17 mouse cellular contexts compared by ENCODE assay signal in the genomic region with DNA sequence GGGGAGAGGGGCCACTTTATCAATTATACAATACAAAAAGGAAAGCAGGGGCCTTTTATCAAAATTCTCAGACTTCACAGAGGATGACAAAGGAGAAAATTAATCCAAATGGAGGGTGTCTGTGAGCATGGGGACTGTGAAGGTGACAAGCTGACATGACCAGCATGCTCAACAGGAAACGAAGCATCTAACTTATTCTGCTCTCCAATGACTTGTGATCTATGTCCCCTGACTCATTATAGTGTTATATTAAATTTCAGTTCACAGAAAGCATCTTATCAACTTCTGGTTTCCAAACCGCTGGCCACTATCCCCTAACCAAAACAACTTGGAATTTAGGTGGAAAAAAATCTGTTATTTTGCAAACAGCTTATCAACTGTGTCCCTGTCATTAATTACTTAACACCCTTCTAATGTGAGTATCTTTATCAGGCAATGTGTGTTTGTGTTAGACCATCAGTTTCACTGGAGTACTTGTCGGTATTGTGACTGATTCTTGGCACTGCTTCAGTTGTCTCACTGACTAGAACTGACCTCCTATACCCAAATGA. TPM values are rescaled to one million over a fixed set of nuclear protein-coding genes. Genes with fewer than 3 reads are reported as not detected.
A peak's percentile ranks its signal among the peaks of the same experiment; 100 is the strongest.
DNase-seq lines count a peak whose midpoint lies in the region; ATAC-seq and TF ChIP-seq lines count a peak whose summit lies in the region.
"Had no signal": no experiment of that assay in that cellular context is flagged by ENCODE, and none has a peak within 500 bp of the region (broad histone marks: within the 10 kb centered on the region; RNA-seq: fewer than 3 reads in every experiment).

No protein-coding gene starts in this region.

- peaks cover 3% of the 10 kb centered on the region for H3K36me3 ChIP-seq in hindbrain, embryonic 13.5 days
- H3K36me3 ChIP-seq in hindbrain, embryonic 11.5 days (ENCODE audit: control insufficient read depth, insufficient read depth, low read length): no peaks in the 10 kb centered on the region
- 0 out of 2 replicates have a peak, but pooled peaks cover 2% of the 10 kb centered on the region for H3K36me3 ChIP-seq in liver, postnatal 0 days (replicated peaks; ENCODE audit: insufficient read depth, low read length)
- peaks cover 4% of the 10 kb centered on the region; the same call in 1 of the 2 replicates for H3K36me3 ChIP-seq in forebrain, embryonic 13.5 days (ENCODE audit: poor library complexity, severe bottlenecking)
- H3K36me3 ChIP-seq: embryonic facial prominence, embryonic 13.5 days; neural tube, embryonic 12.5 days had no signal

- H3K9me3 ChIP-seq in hindbrain, embryonic 13.5 days: no peaks in the 10 kb centered on the region
- H3K9me3 ChIP-seq in hindbrain, embryonic 11.5 days (ENCODE audit: control insufficient read depth, low read length): no peaks in the 10 kb centered on the region
- H3K9me3 ChIP-seq in liver, postnatal 0 days (ENCODE audit: low read length): no peaks in the 10 kb centered on the region
- H3K9me3 ChIP-seq in forebrain, embryonic 13.5 days (replicated peaks): no peaks in the 10 kb centered on the region
- H3K9me3 ChIP-seq: embryonic facial prominence, embryonic 13.5 days; neural tube, embryonic 12.5 days had no signal

- no peak for ATAC-seq in hindbrain, embryonic 13.5 days (ENCODE audit: low FRiP score)
- ATAC-seq in hindbrain, embryonic 11.5 days (ENCODE audit: low FRiP score): no peak
- ATAC-seq in CD4-positive, CD25-positive, alpha-beta regulatory T cell, adult 4 months: peak; percentile 28
- peak; percentile 50 for ATAC-seq in liver, postnatal 0 days
- ATAC-seq in forebrain, embryonic 13.5 days: no peak

- no peak overlapping the region for H3K4me2 ChIP-seq in hindbrain, embryonic 13.5 days
- no peak overlapping the region for H3K4me2 ChIP-seq in hindbrain, embryonic 11.5 days (replicated peaks; ENCODE audit: low read depth, low read length)
- 0 out of 2 replicates have a peak overlapping the region, but pooled peaks have one; percentile 28 for H3K4me2 ChIP-seq in liver, postnatal 0 days (ENCODE audit: low read depth, low read length)
- no peak overlapping the region for H3K4me2 ChIP-seq in forebrain, embryonic 13.5 days
- H3K4me2 ChIP-seq: embryonic facial prominence, embryonic 13.5 days; heart, embryonic 11.5 days; neural tube, embryonic 12.5 days had no signal

- 0 out of 2 replicates have a peak overlapping the region, but pooled peaks have one; percentile 13 for H3K27ac ChIP-seq in hindbrain, embryonic 13.5 days
- no peak overlapping the region for H3K27ac ChIP-seq in hindbrain, embryonic 11.5 days (ENCODE audit: low read depth, low read length)
- H3K27ac ChIP-seq in embryonic fibroblast, embryonic 13.5 days (ENCODE audit: insufficient read depth, low read length): peak overlapping the region; percentile 37; the same call in 1 of the 2 replicates
- H3K27ac ChIP-seq in liver, postnatal 0 days (ENCODE audit: low read depth): peak overlapping the region; percentile 81
- no peak overlapping the region for H3K27ac ChIP-seq in forebrain, embryonic 13.5 days
- H3K27ac ChIP-seq: embryonic facial prominence, embryonic 13.5 days; gastrocnemius, adult 2 months; neural tube, embryonic 12.5 days had no signal

- 75% methylated on average over 3 of the region's 3 CpGs for WGBS in hindbrain, embryonic 13.5 days
- WGBS in hindbrain, embryonic 11.5 days: 79% methylated on average over 3 of the region's 3 CpGs
- WGBS in liver, postnatal 0 days (ENCODE audit: insufficient replicate concordance): 43% methylated on average over 3 of the region's 3 CpGs
- 67% methylated on average over 3 of the region's 3 CpGs for WGBS in forebrain, embryonic 13.5 days

- no peak for TF ChIP-seq CTCF in embryonic fibroblast, embryonic 13.5 days (IDR thresholded peaks at IDR 0.05; ENCODE audit: borderline replicate concordance, insufficient read depth, low read length)
- no peak for TF ChIP-seq CTCF in liver, postnatal 0 days (IDR thresholded peaks at IDR 0.05; ENCODE audit: low read depth)

- H3K9ac ChIP-seq in hindbrain, embryonic 13.5 days: no peak overlapping the region
- H3K9ac ChIP-seq in hindbrain, embryonic 11.5 days (ENCODE audit: low read depth, low read length): no peak overlapping the region
- no peak overlapping the region for H3K9ac ChIP-seq in liver, postnatal 0 days (replicated peaks)
- H3K9ac ChIP-seq in forebrain, embryonic 13.5 days: no peak overlapping the region
- H3K9ac ChIP-seq: embryonic facial prominence, embryonic 13.5 days; neural tube, embryonic 12.5 days had no signal

- no peaks in the 10 kb centered on the region for H3K27me3 ChIP-seq in hindbrain, embryonic 13.5 days
- no peaks in the 10 kb centered on the region for H3K27me3 ChIP-seq in hindbrain, embryonic 11.5 days (ENCODE audit: control insufficient read depth, insufficient read depth, low read length)
- no peaks in the 10 kb centered on the region for H3K27me3 ChIP-seq in liver, postnatal 0 days (ENCODE audit: insufficient read depth, low read length)
- H3K27me3 ChIP-seq in forebrain, embryonic 13.5 days: no peaks in the 10 kb centered on the region
- H3K27me3 ChIP-seq: embryonic facial prominence, embryonic 13.5 days; neural tube, embryonic 12.5 days had no signal

- TF ChIP-seq EP300 in liver, postnatal 0 days (IDR thresholded peaks at IDR 0.05; ENCODE audit: low read depth): no peak

- peaks cover 9% of the 10 kb centered on the region for H3K4me1 ChIP-seq in hindbrain, embryonic 13.5 days (replicated peaks)
- no peaks in the 10 kb centered on the region for H3K4me1 ChIP-seq in hindbrain, embryonic 11.5 days (replicated peaks; ENCODE audit: control insufficient read depth, insufficient read depth, low read length)
- peaks cover 16% of the 10 kb centered on the region for H3K4me1 ChIP-seq in embryonic fibroblast, embryonic 13.5 days (ENCODE audit: control insufficient read depth, insufficient read depth, low read length)
- peaks cover 17% of the 10 kb centered on the region for H3K4me1 ChIP-seq in liver, postnatal 0 days (ENCODE audit: insufficient read depth)
- peaks cover 15% of the 10 kb centered on the region; the same call in 1 of the 2 replicates for H3K4me1 ChIP-seq in forebrain, embryonic 13.5 days
- H3K4me1 ChIP-seq: embryonic facial prominence, embryonic 13.5 days; neural tube, embryonic 12.5 days had no signal

- no peak for DNase-seq in hindbrain, embryonic 11.5 days (ENCODE audit: low spot score)
- DNase-seq in liver, postnatal 0 days: no peak
- no peak for DNase-seq in frontal cortex, postnatal 36 days (ENCODE audit: low spot score in 2 of 2)
- DNase-seq in left cerebral cortex, adult 9 months (ENCODE audit: low spot score in 2 of 2): no peak
- DNase-seq: adrenal gland, adult 2 months; cerebellum, postnatal 10 days; gastrocnemius, adult 2 months; kidney, postnatal 25 days; left cerebral cortex, postnatal 4 days; lung, adult 2 months had no signal

- TF ChIP-seq POLR2A in embryonic fibroblast, embryonic 13.5 days (IDR thresholded peaks at IDR 0.05; ENCODE audit: low read depth, low read length): no peak

- no peak overlapping the region for H3K4me3 ChIP-seq in hindbrain, embryonic 13.5 days
- no peak overlapping the region for H3K4me3 ChIP-seq in hindbrain, embryonic 11.5 days (ENCODE audit: low read depth, low read length)
- H3K4me3 ChIP-seq in embryonic fibroblast, embryonic 13.5 days (ENCODE audit: insufficient read depth, low read length): no peak overlapping the region
- H3K4me3 ChIP-seq in liver, postnatal 0 days (ENCODE audit: low read depth, low read length): no peak overlapping the region
- no peak overlapping the region for H3K4me3 ChIP-seq in forebrain, embryonic 13.5 days
- H3K4me3 ChIP-seq: embryonic facial prominence, embryonic 13.5 days; gastrocnemius, adult 2 months; neural tube, embryonic 12.5 days had no signal

RNA-seq across cellular contexts. Expression of a gene that starts 47.1 kb away (rescaled TPM):
- 66.7 and 68.0 TPM in 2 replicates for polyA plus RNA-seq in hindbrain, embryonic 13.5 days (2015; fragmentation: Nextera tagmentation; extraction: Ambion mirVana)
- polyA plus RNA-seq in hindbrain, embryonic 11.5 days (2014; fragmentation: Nextera tagmentation; extraction: Ambion mirVana): 102 and 104 TPM in 2 replicates
- polyA plus RNA-seq in CD4-positive, CD25-positive, alpha-beta regulatory T cell, adult 4 months (2017; shearing (Covaris generic)): 100 to 1,000 TPM; 166 to 170 TPM
- polyA plus RNA-seq in embryonic fibroblast, embryonic 13.5 days (2011; ENCODE audit: insufficient read length, low read depth, missing spikeins): 70.6 and 104 TPM in 2 replicates
- polyA plus RNA-seq in liver, postnatal 0 days (2015; fragmentation: Nextera tagmentation; extraction: Ambion mirVana): 47.3 and 50.1 TPM in 2 replicates
- 85.8 and 86.8 TPM in 2 replicates for polyA plus RNA-seq in forebrain, embryonic 13.5 days (2015; fragmentation: Nextera tagmentation; extraction: Ambion mirVana)

Comparison
In these comparisons a context has a peak if more than half of its experiments do, and no peak if none do; other contexts are left out.
1. H3K27ac ChIP-seq: peak in hindbrain, embryonic 13.5 days (single experiment), embryonic fibroblast, embryonic 13.5 days (single experiment) and liver, postnatal 0 days (single experiment); none in hindbrain, embryonic 11.5 days (single experiment) and forebrain, embryonic 13.5 days (single experiment).
2. ATAC-seq: peak in CD4-positive, CD25-positive, alpha-beta regulatory T cell, adult 4 months (single experiment) and liver, postnatal 0 days (single experiment); none in hindbrain, embryonic 13.5 days (single experiment), hindbrain, embryonic 11.5 days (single experiment) and forebrain, embryonic 13.5 days (single experiment).